Mouse (Mus musculus) layer of hippocampus, adult 18-20 months (tissue): ENCODE measurements around the gene Arhgef10l. TPM values are rescaled to one million over a fixed set of nuclear protein-coding genes. Genes with fewer than 3 reads are reported as not detected.

Source experiments
- DNase-seq, 2 experiments: peaks; one replicate each; pipeline ENCODE4 v3.0.0; 2022; ENCODE audit warnings: low spot score in 2 of 2
- total RNA-seq, 2 experiments: library from RNA; stranded (reverse); gene quantifications; 2 replicates each; pipeline ENCODE4 v1.2.3; 2021

Arhgef10l gene
- total RNA-seq, 2 experiments from 2014 or later, result 37.0 to 45.2 TPM

- DNase-seq, result no peak
These were observed 4.3 kb downstream of the Arhgef10l start for GRCm38 (mm10) chr4:140661406-140662022.

GRCm38 (mm10) chr4:140657681-140658575 lies 7.9 kb downstream of the Arhgef10l start:
- peak; percentile 78 to 87 for DNase-seq

- DNase-seq, result no peak
These were observed 9.3 kb downstream of the Arhgef10l start for GRCm38 (mm10) chr4:140656529-140656928.

DNA sequence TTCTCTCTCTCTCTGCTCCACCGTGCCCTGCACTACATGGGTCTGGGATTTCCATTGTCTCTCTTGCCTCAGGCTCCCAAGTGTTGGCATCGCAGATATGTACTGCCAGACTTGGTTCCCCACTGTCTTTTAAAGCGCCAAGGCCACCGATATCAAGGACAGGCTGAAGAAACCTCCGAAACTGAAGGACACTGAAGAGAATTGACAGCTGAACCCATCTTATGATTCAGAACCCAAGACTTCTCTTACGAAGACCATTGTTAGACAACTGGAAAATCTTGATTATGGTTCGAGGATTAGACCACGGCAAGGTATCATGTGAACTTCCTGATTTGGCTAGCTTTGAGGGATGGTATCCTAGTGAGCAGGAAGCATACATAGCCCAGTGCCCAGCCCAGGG lies 11.0 kb downstream of the Arhgef10l start:
- DNase-seq, result no peak

DNA sequence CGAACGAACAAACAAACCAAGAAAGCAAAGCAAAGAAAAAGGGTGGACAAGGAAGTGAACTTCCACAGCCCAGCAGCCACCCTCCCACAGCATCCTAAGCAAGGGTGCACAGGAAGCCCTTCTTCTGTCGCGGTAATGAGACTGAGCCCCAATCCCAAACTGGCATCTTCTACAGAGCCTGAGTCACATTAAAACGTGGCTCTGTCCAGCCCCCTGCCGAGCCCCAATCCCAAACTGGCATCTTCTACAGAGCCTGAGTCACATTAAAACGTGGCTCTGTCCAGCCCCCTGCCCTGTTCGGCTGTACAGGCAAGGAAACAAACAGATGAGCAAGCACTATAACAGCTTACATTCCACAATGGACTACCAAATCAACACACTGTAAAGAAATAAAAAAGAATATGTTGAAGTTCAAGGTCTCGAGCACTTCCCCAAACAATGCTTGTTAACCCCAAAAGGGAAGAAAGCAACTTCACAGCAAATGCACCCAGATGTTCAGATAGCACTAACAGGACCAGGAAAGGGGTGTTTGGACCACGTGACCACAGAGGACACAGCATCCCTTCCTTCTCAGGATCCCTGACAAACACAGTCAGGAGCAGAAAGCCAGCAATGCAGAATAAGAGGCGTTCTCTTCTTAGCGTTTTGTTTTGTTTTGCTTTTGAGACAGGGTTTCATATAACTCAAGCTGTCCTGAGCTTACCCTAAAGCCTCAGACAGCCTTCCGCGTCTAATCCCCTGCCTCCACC lies 11.8 kb downstream of the Arhgef10l start:
- no peak for DNase-seq

DNA sequence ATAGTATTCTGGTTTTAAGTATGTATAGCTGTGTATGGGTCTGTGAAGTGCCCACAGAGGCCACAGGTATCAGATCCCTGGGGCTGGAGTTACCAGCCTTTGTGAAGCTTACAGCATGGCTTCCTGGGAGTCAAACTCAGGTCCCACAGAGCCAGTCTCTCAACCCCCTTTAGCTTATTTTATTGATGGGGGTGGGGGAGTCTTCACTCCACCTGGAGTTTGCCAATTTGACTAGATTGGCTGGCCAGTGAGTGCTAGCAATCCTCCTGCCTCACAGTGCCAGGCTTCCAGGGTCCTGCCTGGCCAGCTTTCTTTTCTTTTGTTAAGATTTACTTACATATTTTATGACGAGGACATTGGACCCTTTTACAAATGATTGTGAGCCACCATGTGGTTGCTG lies 16.1 kb downstream of the Arhgef10l start:
- no peak for DNase-seq

- DNase-seq, result no peak
These were observed 16.6 kb downstream of the Arhgef10l start for GRCm38 (mm10) chr4:140649207-140649591.

DNA sequence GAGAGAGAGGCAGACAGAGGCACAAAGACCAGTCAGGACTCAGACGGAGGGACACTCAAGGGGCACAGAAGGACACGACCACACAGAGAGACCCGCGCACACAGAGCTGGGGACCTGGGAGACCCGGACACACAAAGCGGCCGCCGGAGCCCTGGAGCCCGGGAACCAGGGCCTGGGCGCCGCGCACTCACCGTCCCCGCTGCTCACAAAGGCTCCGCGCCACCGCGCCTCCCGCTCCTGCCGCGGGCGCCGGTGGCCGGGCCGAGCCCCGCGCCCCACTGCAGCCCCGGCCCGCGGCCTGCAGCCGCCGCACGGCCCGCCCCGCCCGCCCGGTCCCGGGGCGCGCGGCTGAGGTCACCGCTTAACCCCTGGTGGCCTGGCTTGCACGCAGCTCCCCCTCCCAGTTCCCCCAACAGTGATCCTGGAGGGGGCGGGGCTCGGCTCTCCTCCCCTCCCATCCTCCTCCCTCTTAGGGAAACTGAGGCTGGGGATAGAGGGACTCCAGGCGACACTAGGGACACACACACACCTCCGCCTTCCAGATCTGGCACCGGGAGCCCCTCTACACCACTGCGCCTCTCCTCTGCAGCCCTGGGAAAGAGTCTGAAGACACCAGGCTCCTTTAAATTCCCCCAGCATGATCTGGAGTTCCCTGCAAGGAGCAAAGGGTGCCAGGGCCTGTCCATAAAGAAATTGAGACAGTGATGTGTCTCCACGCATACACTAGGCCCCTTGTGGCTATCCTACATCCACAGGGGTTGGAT lies 17.2 kb downstream of the Arhgef10l start:
- peak in 1 of 2 experiments; percentile 29 for DNase-seq

GRCm38 (mm10) chr4:140647711-140648421 lies 17.9 kb downstream of the Arhgef10l start:
- no peak for DNase-seq

DNA sequence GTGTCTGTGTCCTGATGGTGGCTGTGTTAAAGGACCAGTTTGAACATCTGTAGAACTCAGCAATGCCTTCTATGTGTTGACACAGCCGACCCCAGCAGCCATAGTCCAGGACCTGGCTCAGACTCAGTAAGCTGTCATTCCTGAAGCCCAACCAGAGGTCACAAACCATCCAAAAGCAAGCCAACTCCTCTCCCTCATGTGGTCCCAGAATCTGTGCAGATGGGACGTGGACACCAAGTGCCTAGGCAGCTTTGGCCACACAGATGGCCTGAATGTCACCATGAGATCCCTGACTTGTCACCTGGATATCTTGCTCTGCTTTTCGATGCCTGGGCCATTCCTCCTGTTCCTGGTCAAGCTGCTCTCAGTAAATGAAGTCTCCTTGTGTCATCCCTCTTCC lies 20.2 kb downstream of the Arhgef10l start:
- no peak for DNase-seq

DNA sequence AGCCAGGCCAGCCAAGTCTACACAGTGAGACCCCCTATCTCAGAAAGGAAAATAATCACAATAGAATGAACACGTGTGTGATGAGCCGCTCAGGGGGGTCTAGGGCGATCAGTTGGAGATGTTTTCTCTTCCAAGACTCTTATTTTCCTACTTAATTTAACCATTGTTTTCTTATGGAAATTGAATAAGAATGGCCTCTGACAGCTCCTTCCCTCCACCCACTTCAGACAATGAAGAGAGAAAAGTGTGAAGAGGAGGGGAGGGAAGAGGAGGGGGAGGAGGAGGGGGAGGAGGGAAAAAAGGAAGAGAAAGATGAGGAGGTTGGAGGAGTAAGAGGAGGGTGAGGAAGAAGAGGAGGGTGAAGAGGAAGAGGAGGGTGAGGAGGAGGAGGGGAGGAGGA lies 21.1 kb downstream of the Arhgef10l start:
- no peak for DNase-seq

- no peak for DNase-seq
These were observed 21.5 kb downstream of the Arhgef10l start for GRCm38 (mm10) chr4:140644276-140644675.

- no peak for DNase-seq
These were observed 23.4 kb downstream of the Arhgef10l start for GRCm38 (mm10) chr4:140642378-140642777.

DNA sequence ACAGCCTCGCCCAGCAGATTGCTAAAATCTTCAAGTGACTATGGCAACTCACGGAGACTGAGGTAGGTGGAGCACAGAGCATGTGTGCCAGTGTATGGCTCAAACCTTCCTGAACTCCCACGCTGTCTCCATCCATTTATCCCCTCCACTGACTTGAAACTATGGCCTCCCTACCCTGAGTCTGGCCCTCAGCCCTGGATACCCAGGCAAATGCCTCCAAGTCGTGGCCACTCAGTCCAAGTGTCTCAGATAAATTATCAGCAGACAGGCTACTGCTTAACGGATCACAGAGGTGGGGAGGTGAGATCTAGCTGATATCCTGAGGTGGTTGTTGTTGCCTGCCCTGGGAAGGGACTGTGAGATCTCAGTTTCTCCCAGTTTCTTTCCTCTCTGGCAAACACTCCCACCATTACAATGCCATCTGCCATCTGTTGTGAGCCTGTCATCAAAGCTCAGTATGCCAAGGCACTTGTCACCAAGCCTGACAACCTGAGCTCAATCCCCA lies 24.3 kb downstream of the Arhgef10l start:
- peak; percentile 68 to 85 for DNase-seq

- DNase-seq, result no peak
These were observed 25.1 kb downstream of the Arhgef10l start for GRCm38 (mm10) chr4:140640668-140641067.

- DNase-seq, result no peak
These were observed 25.6 kb downstream of the Arhgef10l start for GRCm38 (mm10) chr4:140640242-140640523.

DNA sequence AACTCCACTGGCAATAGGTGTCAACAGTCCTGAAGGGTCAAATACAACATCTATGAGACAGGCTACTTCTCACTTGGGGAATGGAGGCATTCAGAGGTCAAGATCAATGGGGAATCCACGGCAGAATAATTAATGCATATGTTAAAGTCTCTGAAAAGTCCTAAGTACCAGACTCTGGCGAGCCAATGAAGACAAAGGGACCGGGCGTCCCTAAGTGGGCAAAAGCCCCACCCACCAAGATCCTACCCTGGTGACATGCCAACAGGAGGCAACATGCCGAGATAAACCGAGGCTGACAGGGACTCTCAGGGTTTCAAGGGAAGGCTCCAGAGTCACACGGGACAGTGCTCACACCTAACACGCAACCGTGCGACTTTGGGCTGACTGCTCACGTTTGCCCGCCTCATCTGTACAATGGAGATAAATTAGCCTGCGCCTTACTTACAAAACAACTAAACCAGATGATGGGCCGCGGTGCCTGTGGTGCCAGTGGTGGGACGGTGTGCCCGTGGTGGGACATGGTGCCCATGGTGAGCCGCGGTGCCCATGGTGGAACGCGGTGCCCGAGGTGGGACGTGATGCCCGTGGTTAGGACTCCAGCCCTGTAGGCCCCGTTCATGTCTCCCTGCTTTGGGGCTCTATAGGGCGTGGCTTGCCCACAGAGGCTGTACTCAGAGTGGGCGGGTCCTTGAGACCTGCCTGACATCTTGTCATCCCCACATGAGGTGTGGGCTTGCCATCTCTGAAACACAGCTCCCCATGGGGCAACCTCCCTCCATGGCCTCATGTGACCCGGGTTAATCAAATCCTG lies 26.2 kb downstream of the Arhgef10l start:
- DNase-seq, result no peak

DNA sequence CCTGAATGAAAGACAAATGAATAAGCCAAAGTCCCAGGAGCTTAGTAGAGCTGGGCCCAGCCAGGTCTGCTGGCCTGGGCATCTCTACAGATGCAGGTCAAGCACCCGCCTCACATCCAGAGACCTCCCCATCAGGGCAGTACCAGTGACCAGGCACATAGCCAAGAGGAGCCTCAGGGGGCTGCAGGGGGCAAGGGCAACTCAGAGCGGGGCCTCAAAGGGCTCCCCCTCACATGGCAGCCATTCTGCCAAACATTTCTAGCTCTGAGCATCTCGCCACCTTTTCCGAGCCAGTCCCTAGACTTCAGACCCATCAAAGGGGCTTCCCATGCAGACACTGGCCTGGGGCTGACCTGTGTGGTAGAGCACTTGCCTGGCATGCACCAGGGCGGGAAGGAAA lies 27.2 kb downstream of the Arhgef10l start:
- DNase-seq, result no peak

- no peak for DNase-seq
These were observed 28.5 kb downstream of the Arhgef10l start for GRCm38 (mm10) chr4:140637269-140637668.
